Mouse (Mus musculus) kidney, embryonic 14.5 days (tissue): Measurements from ENCODE around the gene Aptx. TPM values are rescaled to one million over a fixed set of nuclear protein-coding genes. Genes with fewer than 3 reads are reported as not detected.

Experiments used
- ATAC-seq: fragments of 200-750 bp; cut with Nextera tagmentation; 2 replicates; pipeline ENCODE4 v1.8.0; 2017; ENCODE audit warnings: moderate number of reproducible peaks, mild to moderate bottlenecking, moderate TSS enrichment, moderate library complexity; ENCODE audit not compliant: low FRiP score, low TSS enrichment
- H3K27ac ChIP-seq: fragments of 300-500 bp; sonication (generic); 2 replicates; pipeline ENCODE4 v1.5.1; 2014; ENCODE audit warnings: low read depth, mild to moderate bottlenecking, low read length, moderate library complexity, mixed read lengths
- H3K27me3 ChIP-seq: fragments of 300-500 bp; sonication (generic); 2 replicates; pipeline ENCODE4 v1.6.1; 2014; ENCODE audit warnings: mild to moderate bottlenecking, low read length; ENCODE audit not compliant: control insufficient read depth, insufficient read depth
- H3K36me3 ChIP-seq: fragments of 300-500 bp; sonication (generic); 2 replicates; pipeline ENCODE4 v1.6.1; 2014; ENCODE audit warnings: low read length, mixed read lengths; ENCODE audit not compliant: control insufficient read depth, insufficient read depth
- H3K4me1 ChIP-seq: fragments of 300-500 bp; sonication (generic); 2 replicates; pipeline ENCODE4 v1.6.1; 2014; ENCODE audit warnings: low read length, mixed read lengths; ENCODE audit not compliant: control insufficient read depth, insufficient read depth
- H3K4me2 ChIP-seq: fragments of 300-500 bp; sonication (generic); replicated peaks from 2 replicates; pipeline ENCODE4 v1.6.1; 2014; ENCODE audit warnings: low read depth, mild to moderate bottlenecking, low read length
- H3K4me3 ChIP-seq: fragments of 300-500 bp; sonication (generic); 2 replicates; pipeline ENCODE4 v1.5.1; 2014; ENCODE audit warnings: mild to moderate bottlenecking, low read length
- H3K9ac ChIP-seq: fragments of 300-500 bp; sonication (generic); 2 replicates; pipeline ENCODE4 v1.6.1; 2014; ENCODE audit warnings: low read depth, mild to moderate bottlenecking, low read length, moderate library complexity
- H3K9me3 ChIP-seq: fragments of 300-500 bp; sonication (generic); 2 replicates; pipeline ENCODE4 v1.6.1; 2016; ENCODE audit warnings: low read length; ENCODE audit not compliant: control insufficient read depth
- WGBS: fragments of 180-500 bp; shearing (Covaris S2); extraction: QIAGEN DNeasy Blood & Tissue Kit; methylation state at CpG from one replicate; pipeline ENCODE4 v1.1.7; 2014; 5-methylcytosine and 5-hydroxymethylcytosine counted together
- polyA plus RNA-seq: library from polyadenylated mRNA; unstranded; fragments of >200 nt; fragmentation: Nextera tagmentation; extraction: Ambion mirVana; gene quantifications from 2 replicates; pipeline ENCODE4 v1.2.1, GENCODE M21; 2014

The Aptx gene
- polyA plus RNA-seq, 1 experiment from 2014 or later, result 31.9 TPM

GRCm38 (mm10) chr4:40720910-40721309 is 17.9 kb upstream of the Aptx start:
- Histone ChIP-seq H3K4me3 (no peak overlapping the region), H3K4me2 (peak overlapping the region; percentile 62; the same call in 1 of the 2 replicates), H3K27ac (peak overlapping the region; percentile 99), H3K9me3 (no peaks in the 10 kb centered on the region), H3K4me1 (peaks cover 26% of the 10 kb centered on the region; the same call in 1 of the 2 replicates), H3K9ac (no peak overlapping the region), H3K36me3 (peaks cover 21% of the 10 kb centered on the region), H3K27me3 (no peaks in the 10 kb centered on the region)
- no peak for ATAC-seq
- 94% methylated on average over 8 of the region's 8 CpGs for WGBS

- H3K36me3 ChIP-seq, result no peaks in the 10 kb centered on the region
- 93% methylated on average over 3 of the region's 3 CpGs for WGBS
- no peak for ATAC-seq
These were observed 14.1 kb upstream of the Aptx start for GRCm38 (mm10) chr4:40717141-40717540.

DNA sequence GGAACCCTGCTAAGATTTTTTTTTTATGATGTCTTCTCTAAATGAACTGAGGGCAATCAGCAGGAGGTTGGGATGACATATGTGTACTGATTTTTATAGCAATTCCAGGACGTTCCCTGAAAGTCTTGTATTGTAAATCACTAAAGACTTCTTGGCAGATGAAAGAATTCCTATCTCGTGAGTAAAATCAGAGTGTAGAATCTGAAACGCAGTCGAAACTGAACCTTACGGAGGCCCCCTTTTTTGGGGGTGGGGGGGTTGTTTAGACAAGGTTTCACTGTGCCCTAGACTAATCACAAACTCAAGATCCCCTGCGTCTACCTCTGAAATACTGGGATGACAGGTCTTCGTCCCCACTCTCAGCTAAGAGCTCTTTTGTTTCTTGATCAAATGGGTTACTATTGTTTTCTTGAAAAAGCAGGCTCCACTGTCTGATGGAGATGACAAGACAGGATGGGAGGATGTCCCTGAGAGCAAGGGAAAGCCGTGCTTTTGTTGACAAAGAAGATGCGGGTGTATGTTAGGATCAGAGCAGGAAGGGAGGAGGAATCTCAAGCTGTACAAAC is 799 bp upstream of the Aptx start:
- Histone ChIP-seq H3K4me3 (peak overlapping the region; percentile 66), H3K36me3 (no peaks in the 10 kb centered on the region), H3K4me1 (peaks cover 8% of the 10 kb centered on the region; the same call in 1 of the 2 replicates), H3K27me3 (no peaks in the 10 kb centered on the region), H3K9ac (peak overlapping the region; percentile 68; the same call in 1 of the 2 replicates), H3K9me3 (no peaks in the 10 kb centered on the region), H3K27ac (peak overlapping the region; percentile 98), H3K4me2 (peak overlapping the region; percentile 58)
- no peak for ATAC-seq
- WGBS, result 22% methylated on average over 9 of the region's 9 CpGs

More at GRCm38 (mm10) chr4:40717141-40717540, 14.1 kb upstream of the Aptx start:
- H3K4me1 ChIP-seq, result peaks cover 13% of the 10 kb centered on the region; the same call in 1 of the 2 replicates
- no peaks in the 10 kb centered on the region for H3K9me3 ChIP-seq
- no peak overlapping the region for H3K27ac ChIP-seq
- H3K27me3 ChIP-seq, result no peaks in the 10 kb centered on the region
- H3K4me2 ChIP-seq, result no peak overlapping the region
- H3K4me3 ChIP-seq, result no peak overlapping the region
- no peak overlapping the region for H3K9ac ChIP-seq

- Histone ChIP-seq H3K4me2 (peak overlapping the region; percentile 73), H3K4me3 (peak overlapping the region; percentile 66), H3K9me3 (no peaks in the 10 kb centered on the region), H3K4me1 (peaks cover 8% of the 10 kb centered on the region; the same call in 1 of the 2 replicates), H3K36me3 (no peaks in the 10 kb centered on the region), H3K9ac (no peak overlapping the region), H3K27me3 (no peaks in the 10 kb centered on the region), H3K27ac (peak overlapping the region; percentile 98)
- WGBS, result 84% methylated on average over 3 of the region's 3 CpGs
- no peak for ATAC-seq
These were observed 1.2 kb downstream of the Aptx start for GRCm38 (mm10) chr4:40701796-40702195.

- Histone ChIP-seq H3K27ac (peak overlapping the region; percentile 14; the same call in 1 of the 2 replicates), H3K4me3 (no peak overlapping the region), H3K4me2 (no peak overlapping the region), H3K9me3 (no peaks in the 10 kb centered on the region), H3K27me3 (no peaks in the 10 kb centered on the region), H3K36me3 (peaks cover 9% of the 10 kb centered on the region), H3K9ac (no peak overlapping the region), H3K4me1 (peaks cover 8% of the 10 kb centered on the region; the same call in 1 of the 2 replicates)
- ATAC-seq, result no peak
- 77% methylated on average over 8 of the region's 8 CpGs for WGBS
These were observed 2.8 kb downstream of the Aptx start for GRCm38 (mm10) chr4:40700216-40700615.

- 87% methylated on average over 7 of the region's 7 CpGs for WGBS
- peaks cover 38% of the 10 kb centered on the region for H3K36me3 ChIP-seq
- ATAC-seq, result no peak
- H3K9ac ChIP-seq, result no peak overlapping the region
- peaks cover under 1% of the 10 kb centered on the region; the same call in 1 of the 2 replicates for H3K4me1 ChIP-seq
- no peaks in the 10 kb centered on the region for H3K27me3 ChIP-seq
- no peak overlapping the region for H3K27ac ChIP-seq
- no peaks in the 10 kb centered on the region for H3K9me3 ChIP-seq
- no peak overlapping the region for H3K4me3 ChIP-seq
- no peak overlapping the region for H3K4me2 ChIP-seq
These were observed 5.9 kb downstream of the Aptx start for GRCm38 (mm10) chr4:40697059-40697458.

- no peak overlapping the region for H3K9ac ChIP-seq
- peaks cover 68% of the 10 kb centered on the region for H3K36me3 ChIP-seq
- no peak for ATAC-seq
- no peak overlapping the region for H3K4me3 ChIP-seq
- WGBS, result 91% methylated on average over 11 of the region's 11 CpGs
- H3K4me2 ChIP-seq, result no peak overlapping the region
- no peak overlapping the region for H3K27ac ChIP-seq
- no peaks in the 10 kb centered on the region for H3K27me3 ChIP-seq
- H3K9me3 ChIP-seq, result no peaks in the 10 kb centered on the region
- no peaks in the 10 kb centered on the region for H3K4me1 ChIP-seq
These were observed 11.9 kb downstream of the Aptx start for GRCm38 (mm10) chr4:40691100-40691499.

GRCm38 (mm10) chr4:40683306-40683705 is 19.7 kb downstream of the Aptx start:
- Histone ChIP-seq H3K9me3 (no peaks in the 10 kb centered on the region), H3K9ac (no peak overlapping the region), H3K36me3 (peaks cover 17% of the 10 kb centered on the region), H3K4me3 (no peak overlapping the region), H3K4me2 (no peak overlapping the region), H3K27me3 (no peaks in the 10 kb centered on the region), H3K27ac (no peak overlapping the region), H3K4me1 (no peaks in the 10 kb centered on the region)
- no peak for ATAC-seq
- WGBS, result 89% methylated on average over 2 of the region's 2 CpGs

GRCm38 (mm10) chr4:40682359-40682758 is 20.6 kb downstream of the Aptx start:
- no peak overlapping the region for H3K4me2 ChIP-seq
- H3K27me3 ChIP-seq, result no peaks in the 10 kb centered on the region
- no peak overlapping the region for H3K27ac ChIP-seq
- H3K4me1 ChIP-seq, result no peaks in the 10 kb centered on the region
- no peak overlapping the region for H3K4me3 ChIP-seq
- no peak overlapping the region for H3K9ac ChIP-seq
- peaks cover 12% of the 10 kb centered on the region for H3K36me3 ChIP-seq
- 91% methylated on average over 5 of the region's 5 CpGs for WGBS
- no peak for ATAC-seq
- H3K9me3 ChIP-seq, result no peaks in the 10 kb centered on the region
